Mouse (Mus musculus) central nervous system, embryonic 14 days (tissue): Measurements from ENCODE around the gene Rad50. TPM values are rescaled to one million over a fixed set of nuclear protein-coding genes. Genes with fewer than 3 reads are reported as not detected.

Experiments used
- polyA plus RNA-seq: library from polyadenylated mRNA; depleted of rRNA; stranded (reverse); fragments of >200 nt; gene quantifications from 2 replicates; pipeline ENCODE4 v1.2.3, GENCODE M21; 2012; rRNA removed

The Rad50 gene
- polyA plus RNA-seq: 6.5 and 7.1 TPM in 2 replicates

DNA sequence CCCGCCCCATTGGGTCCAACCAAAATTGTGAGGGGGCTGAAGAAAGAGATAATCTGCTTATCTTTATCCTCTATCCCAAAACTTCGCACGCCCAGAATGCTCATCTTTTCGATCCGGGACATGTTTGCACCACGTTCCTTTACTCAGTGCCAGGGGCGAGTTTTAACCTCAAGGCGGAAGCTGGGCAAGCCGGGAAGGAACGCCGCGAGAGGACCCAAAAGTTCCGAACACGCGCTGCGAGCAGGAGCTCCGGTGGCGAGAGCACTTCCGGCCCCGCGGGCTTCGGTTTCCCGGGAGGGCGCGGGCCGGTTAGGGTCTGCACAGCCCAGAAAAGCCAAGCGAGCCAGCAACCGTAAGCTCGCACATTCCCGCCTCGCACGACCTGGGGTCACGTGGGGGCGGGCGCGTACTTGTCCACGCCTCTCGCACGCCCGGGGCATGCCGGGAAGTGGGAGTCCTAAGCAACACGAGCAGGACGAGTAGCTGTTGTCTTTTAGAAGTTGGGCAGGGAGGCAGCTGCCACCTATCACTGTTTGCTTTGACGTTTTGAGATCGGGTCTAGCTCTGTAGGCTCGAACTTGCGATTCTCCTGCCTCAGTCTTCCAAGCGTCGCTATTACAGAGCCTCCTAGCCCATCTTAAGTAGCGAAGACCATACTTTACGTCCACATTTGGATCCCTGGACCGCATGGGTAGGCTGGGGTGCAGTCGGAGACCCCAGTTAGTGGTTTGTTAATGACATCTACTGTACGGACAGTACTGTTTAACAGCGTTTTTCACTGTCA lies at the start of gene Rad50:
Gene Rad50, minus strand, starts transcription at position 386 of the 784 bp plus-strand sequence.

DNA sequence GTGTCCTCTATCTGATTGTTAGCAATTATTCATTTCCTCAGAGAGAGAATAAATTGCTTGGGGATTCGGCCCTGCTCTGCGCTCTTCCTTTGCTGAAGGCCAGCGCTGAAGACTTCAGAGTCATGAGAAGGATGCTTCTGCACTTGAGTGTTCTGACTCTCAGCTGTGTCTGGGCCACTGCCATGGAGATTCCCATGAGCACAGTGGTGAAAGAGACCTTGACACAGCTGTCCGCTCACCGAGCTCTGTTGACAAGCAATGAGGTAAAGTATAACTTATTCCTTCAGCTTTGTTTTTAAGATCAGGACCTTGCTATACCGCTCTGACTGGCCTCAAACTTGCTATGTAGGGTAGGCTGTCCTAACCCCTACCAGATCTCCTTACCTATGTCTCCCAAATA lies 13.6 kb upstream of the Rad50 start, which contains the start of gene Il5:
Gene Il5, plus strand, starts transcription at position 80 of the 400 bp plus-strand sequence.

DNA sequence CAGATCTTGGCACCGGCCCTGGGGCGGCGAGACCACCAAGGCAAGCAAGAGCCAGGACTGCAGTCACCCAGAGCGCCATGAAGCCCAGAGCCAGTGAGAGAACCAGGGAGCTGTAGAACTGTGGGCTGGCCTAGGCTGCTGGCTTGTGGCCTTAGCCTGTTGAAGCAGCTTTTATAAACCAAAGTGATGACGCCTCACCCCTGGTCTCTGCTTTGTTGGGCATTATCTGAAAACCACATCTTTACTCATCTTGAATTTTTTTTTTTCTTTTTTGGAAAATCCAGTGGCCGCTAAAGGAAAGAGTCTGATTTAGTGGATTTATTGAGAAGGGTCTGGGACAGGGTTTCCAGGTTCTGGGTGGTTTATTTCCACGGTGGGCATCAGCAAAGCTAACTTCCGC lies 72.6 kb downstream of the Rad50 start, which contains the start of gene Il13:
Gene Il13, minus strand, starts transcription at position 147 of the 400 bp plus-strand sequence.

GRCm38 (mm10) chr11:53618619-53619198 lies 88.4 kb downstream of the Rad50 start, which contains the start of gene Il4:
TSS of gene Il4 (minus strand) at chr11:53618669.

Other genes with a start within 250 kb of the Rad50 start
- gene Gm9837, start 236.8 kb downstream of the Rad50 start, polyA plus RNA-seq: not detected in 2 replicates
- gene Gm9945, start 227.2 kb downstream of the Rad50 start, polyA plus RNA-seq: not detected in 2 replicates
- 0.81 and 1.2 TPM in 2 replicates for gene Sowaha, start 227.0 kb downstream of the Rad50 start, polyA plus RNA-seq
- gene Sept8, start 188.1 kb downstream of the Rad50 start, polyA plus RNA-seq: 38.6 and 46.0 TPM in 2 replicates
- gene Kif3a, start 139.9 kb downstream of the Rad50 start, polyA plus RNA-seq: 89.6 and 93.3 TPM in 2 replicates
- gene Il4, start 88.7 kb downstream of the Rad50 start, polyA plus RNA-seq: not detected in 2 replicates
- not detected in 2 replicates for gene Il13, start 72.6 kb downstream of the Rad50 start, polyA plus RNA-seq
- gene Il5, start 13.5 kb upstream of the Rad50 start, polyA plus RNA-seq: 0.05 and 0.08 TPM in 2 replicates
- 5.5 and 9.2 TPM in 2 replicates for gene Irf1, start 62.7 kb upstream of the Rad50 start, polyA plus RNA-seq
- gene Gm17334, start 65.9 kb upstream of the Rad50 start, polyA plus RNA-seq: 0.06 and 0.19 TPM in 2 replicates
- gene Gm12216, start 151.9 kb upstream of the Rad50 start, polyA plus RNA-seq: 0.11 and 0.64 TPM in 2 replicates
- 12.3 TPM in 2 replicates for gene Slc22a5, start 184.3 kb upstream of the Rad50 start, polyA plus RNA-seq